Mouse (Mus musculus) small intestine, adult 2 months (tissue): ENCODE data around the gene Tsnax.

Experiments
- CTCF ChIP-seq: fragments of 200-500 bp; IDR thresholded peaks from 2 replicates; pipeline ENCODE4 v1.5.1; 2012; ENCODE audit warnings: low read depth, mild to moderate bottlenecking, control low read depth, inconsistent platforms, low read length, moderate library complexity, mixed read lengths; ENCODE audit not compliant: insufficient replicate concordance, insufficient read length; ENCODE audit errors: extremely low read depth
- POLR2A ChIP-seq: fragments of 200-500 bp; IDR thresholded peaks from 2 replicates; pipeline ENCODE4 v1.6.1; 2012; ENCODE audit warnings: low read depth, mild to moderate bottlenecking, control low read depth, inconsistent platforms, low read length, moderate library complexity

- no peak for TF ChIP-seq CTCF
- TF ChIP-seq POLR2A = no peak
Observed at GRCm38 (mm10) chr8:124978026-124978425, 34.8 kb upstream of the Tsnax start.
